Mouse (Mus musculus) limb, embryonic 11.5 days (tissue): Measurements from ENCODE around the gene Med27. TPM values are rescaled to one million over a fixed set of nuclear protein-coding genes. Genes with fewer than 3 reads are reported as not detected.

ENCODE experiments used
- ATAC-seq: fragments of 200-750 bp; cut with Nextera tagmentation; 2 replicates; pipeline ENCODE4 v1.8.0; 2017; ENCODE audit warnings: low read depth; ENCODE audit not compliant: insufficient number of reproducible peaks, low FRiP score, low TSS enrichment
- DNase-seq: peaks from one replicate; pipeline ENCODE4 v3.0.0-alpha.2; 2015; ENCODE audit warnings: low spot score
- H3K27ac ChIP-seq: fragments of 300-500 bp; sonication (generic); replicated peaks from 2 replicates; pipeline ENCODE4 v1.5.1; 2014; ENCODE audit warnings: low read depth, mild to moderate bottlenecking, low read length
- H3K27me3 ChIP-seq: fragments of 300-500 bp; sonication (generic); 2 replicates; pipeline ENCODE4 v1.6.1; 2014; ENCODE audit warnings: mild to moderate bottlenecking, low read length, mixed read lengths; ENCODE audit not compliant: control insufficient read depth, insufficient read depth
- H3K36me3 ChIP-seq: fragments of 300-500 bp; sonication (generic); 2 replicates; pipeline ENCODE4 v1.6.1; 2014; ENCODE audit warnings: mild to moderate bottlenecking, low read length, moderate library complexity, mixed read lengths; ENCODE audit not compliant: control insufficient read depth, insufficient read depth
- H3K4me1 ChIP-seq: fragments of 300-500 bp; sonication (generic); 2 replicates; pipeline ENCODE4 v1.6.1; 2014; ENCODE audit warnings: low read length, mixed read lengths; ENCODE audit not compliant: control insufficient read depth, insufficient read depth
- H3K4me2 ChIP-seq: fragments of 300-500 bp; sonication (generic); 2 replicates; pipeline ENCODE4 v1.6.1; 2014; ENCODE audit warnings: low read depth, mild to moderate bottlenecking, moderate library complexity; ENCODE audit not compliant: severe bottlenecking
- H3K4me3 ChIP-seq: fragments of 300-500 bp; sonication (generic); 2 replicates; pipeline ENCODE4 v1.5.1; 2014; ENCODE audit warnings: low read depth, low read length
- H3K9ac ChIP-seq: fragments of 300-500 bp; sonication (generic); 2 replicates; pipeline ENCODE4 v1.6.1; 2014; ENCODE audit warnings: mild to moderate bottlenecking, low read length
- H3K9me3 ChIP-seq: fragments of 300-500 bp; sonication (generic); 2 replicates; pipeline ENCODE4 v1.6.1; 2016; ENCODE audit warnings: low read length; ENCODE audit not compliant: control insufficient read depth
- WGBS: fragments of 180-500 bp; shearing (Covaris S2); extraction: QIAGEN DNeasy Blood & Tissue Kit; methylation state at CpG from one replicate; pipeline ENCODE4 v1.1.7; 2014; 5-methylcytosine and 5-hydroxymethylcytosine counted together
- polyA plus RNA-seq: library from polyadenylated mRNA; unstranded; fragments of >200 nt; fragmentation: Nextera tagmentation; extraction: Ambion mirVana; gene quantifications from 2 replicates; pipeline ENCODE4 v1.2.1, GENCODE M21; 2014

Med27 gene
- polyA plus RNA-seq, 1 experiment from 2014 or later = 56.3 TPM

- H3K27me3 ChIP-seq = no peaks in the 10 kb centered on the region
- H3K9ac ChIP-seq = no peak overlapping the region
- H3K4me2 ChIP-seq = no peak overlapping the region
- WGBS = 78% methylated on average over 2 of the region's 2 CpGs
- H3K4me3 ChIP-seq = no peak overlapping the region
- no peaks in the 10 kb centered on the region for H3K9me3 ChIP-seq
- H3K27ac ChIP-seq = no peak overlapping the region
- DNase-seq = no peak
- ATAC-seq = no peak
- H3K4me1 ChIP-seq = no peaks in the 10 kb centered on the region; the same call in 1 of the 2 replicates
- H3K36me3 ChIP-seq = no peaks in the 10 kb centered on the region
These were observed 78.8 kb downstream of the Med27 start for GRCm38 (mm10) chr2:29425386-29425785.

- Histone ChIP-seq H3K9ac (no peak overlapping the region), H3K36me3 (no peaks in the 10 kb centered on the region), H3K9me3 (no peaks in the 10 kb centered on the region), H3K4me3 (no peak overlapping the region), H3K4me1 (no peaks in the 10 kb centered on the region), H3K27me3 (no peaks in the 10 kb centered on the region), H3K27ac (no peak overlapping the region), H3K4me2 (no peak overlapping the region)
- WGBS = 84% methylated on average over 3 of the region's 3 CpGs
- ATAC-seq (no peak), DNase-seq (no peak)
These were observed 80.1 kb downstream of the Med27 start for GRCm38 (mm10) chr2:29426684-29427083.

GRCm38 (mm10) chr2:29432565-29432964 lies 85.9 kb downstream of the Med27 start:
- DNase-seq (no peak), ATAC-seq (no peak)
- 86% methylated on average over 5 of the region's 5 CpGs for WGBS
- no peak overlapping the region for H3K4me2 ChIP-seq
- no peaks in the 10 kb centered on the region for H3K36me3 ChIP-seq
- H3K4me1 ChIP-seq = no peaks in the 10 kb centered on the region
- no peak overlapping the region for H3K4me3 ChIP-seq
- H3K27me3 ChIP-seq = no peaks in the 10 kb centered on the region
- no peak overlapping the region for H3K27ac ChIP-seq
- no peaks in the 10 kb centered on the region for H3K9me3 ChIP-seq
- H3K9ac ChIP-seq = no peak overlapping the region

GRCm38 (mm10) chr2:29436376-29436775 lies 89.8 kb downstream of the Med27 start:
- Histone ChIP-seq H3K27ac (no peak overlapping the region), H3K4me1 (no peaks in the 10 kb centered on the region), H3K36me3 (no peaks in the 10 kb centered on the region), H3K9ac (no peak overlapping the region), H3K4me3 (no peak overlapping the region), H3K27me3 (no peaks in the 10 kb centered on the region), H3K4me2 (no peak overlapping the region), H3K9me3 (no peaks in the 10 kb centered on the region)
- WGBS = 89% methylated on average over 6 of the region's 6 CpGs
- DNase-seq (no peak), ATAC-seq (no peak)

GRCm38 (mm10) chr2:29437111-29437510 lies 90.5 kb downstream of the Med27 start:
- DNase-seq = no peak
- H3K4me1 ChIP-seq = no peaks in the 10 kb centered on the region
- H3K9ac ChIP-seq = no peak overlapping the region
- ATAC-seq = no peak
- no peaks in the 10 kb centered on the region for H3K27me3 ChIP-seq
- 87% methylated on average over 5 of the region's 5 CpGs for WGBS
- H3K36me3 ChIP-seq = no peaks in the 10 kb centered on the region
- H3K27ac ChIP-seq = no peak overlapping the region
- H3K4me2 ChIP-seq = no peak overlapping the region
- no peak overlapping the region for H3K4me3 ChIP-seq
- no peaks in the 10 kb centered on the region for H3K9me3 ChIP-seq

- no peaks in the 10 kb centered on the region for H3K36me3 ChIP-seq
- ATAC-seq = no peak
- H3K9ac ChIP-seq = no peak overlapping the region
- 86% methylated on average over 4 of the region's 4 CpGs for WGBS
- no peak for DNase-seq
- no peak overlapping the region for H3K4me3 ChIP-seq
- H3K4me1 ChIP-seq = no peaks in the 10 kb centered on the region
- no peaks in the 10 kb centered on the region for H3K27me3 ChIP-seq
- no peak overlapping the region for H3K27ac ChIP-seq
- H3K4me2 ChIP-seq = no peak overlapping the region
- H3K9me3 ChIP-seq = no peaks in the 10 kb centered on the region
These were observed 91.4 kb downstream of the Med27 start for GRCm38 (mm10) chr2:29437861-29438529.

GRCm38 (mm10) chr2:29438530-29438862 lies 91.9 kb downstream of the Med27 start:
- Histone ChIP-seq H3K27me3 (no peaks in the 10 kb centered on the region), H3K4me1 (no peaks in the 10 kb centered on the region), H3K27ac (no peak overlapping the region), H3K9ac (no peak overlapping the region), H3K9me3 (no peaks in the 10 kb centered on the region), H3K4me2 (no peak overlapping the region), H3K36me3 (no peaks in the 10 kb centered on the region), H3K4me3 (no peak overlapping the region)
- WGBS = 68% methylated on average over 5 of the region's 5 CpGs
- DNase-seq = no peak
- no peak for ATAC-seq

GRCm38 (mm10) chr2:29438986-29439385 lies 92.4 kb downstream of the Med27 start:
- no peak for ATAC-seq
- H3K9ac ChIP-seq = no peak overlapping the region

GRCm38 (mm10) chr2:29439396-29439795 lies 92.8 kb downstream of the Med27 start:
- Histone ChIP-seq H3K27ac (no peak overlapping the region), H3K36me3 (no peaks in the 10 kb centered on the region), H3K9ac (no peak overlapping the region), H3K9me3 (no peaks in the 10 kb centered on the region), H3K4me3 (no peak overlapping the region), H3K27me3 (no peaks in the 10 kb centered on the region), H3K4me1 (no peaks in the 10 kb centered on the region), H3K4me2 (no peak overlapping the region)
- 83% methylated on average over 7 of the region's 7 CpGs for WGBS
- ATAC-seq = no peak
- DNase-seq = no peak

More at GRCm38 (mm10) chr2:29438986-29439385, 92.4 kb downstream of the Med27 start:
- Histone ChIP-seq H3K4me1 (no peaks in the 10 kb centered on the region), H3K4me3 (no peak overlapping the region), H3K27me3 (no peaks in the 10 kb centered on the region), H3K9me3 (no peaks in the 10 kb centered on the region), H3K4me2 (no peak overlapping the region), H3K36me3 (no peaks in the 10 kb centered on the region), H3K27ac (no peak overlapping the region)
- no peak for DNase-seq
- WGBS = 74% methylated on average over 1 of the region's 1 CpGs
